Mouse (Mus musculus): ENCODE results near the gene 2810408A11Rik.

DNA sequence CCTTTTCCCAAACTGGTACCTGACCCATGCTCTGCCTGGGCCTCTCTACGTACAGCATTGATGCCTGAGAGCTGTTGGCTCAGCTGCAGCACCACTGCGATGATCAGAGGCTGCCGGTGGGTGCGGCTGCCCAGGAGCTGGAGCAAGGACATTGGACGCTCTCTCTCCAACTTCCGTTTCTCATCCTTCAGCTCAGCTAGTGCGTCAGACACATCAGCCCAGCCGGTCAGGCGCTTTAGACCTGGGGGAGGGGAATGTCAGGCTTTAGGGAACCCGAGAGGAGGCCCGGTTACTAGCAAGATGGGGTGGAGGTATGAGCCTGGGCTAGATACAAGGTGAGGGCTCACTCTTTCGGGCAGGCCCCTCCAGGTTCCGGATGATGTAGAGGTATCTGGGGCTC lies 44.4 kb upstream of the 2810408A11Rik start:
- TF ChIP-seq POLR2A (IDR thresholded peaks at IDR 0.05; ENCODE audit: insufficient read length, low read depth) = no peak
- TF ChIP-seq MYOD1 (IDR thresholded peaks at IDR 0.05; ENCODE audit: control insufficient read depth in 1 of 3, insufficient read length in 2 of 3, low read depth in 2 of 3) = no peak
- TF ChIP-seq E2F4 (IDR thresholded peaks at IDR 0.05; ENCODE audit: insufficient read depth) = no peak
- no peak for TF ChIP-seq TCF12 (IDR thresholded peaks at IDR 0.05; ENCODE audit: insufficient read depth, poor library complexity, severe bottlenecking)
- no peak for TF ChIP-seq MAX (IDR thresholded peaks at IDR 0.05; ENCODE audit: low read depth)
- no peak for TF ChIP-seq POLR2AphosphoS2 (IDR thresholded peaks at IDR 0.05; ENCODE audit: insufficient read length, low read depth)
- no peak for TF ChIP-seq USF1 (IDR thresholded peaks at IDR 0.05; ENCODE audit: low read depth)
- no peak for TF ChIP-seq REST (IDR thresholded peaks at IDR 0.05; ENCODE audit: insufficient read depth, insufficient read length)
- no peak for TF ChIP-seq TCF3 (IDR thresholded peaks at IDR 0.05; ENCODE audit: insufficient read length, low read depth)
- no peak for TF ChIP-seq MYOG (IDR thresholded peaks at IDR 0.05; ENCODE audit: control insufficient read depth in 1 of 3, insufficient read depth in 1 of 3, insufficient read length in 2 of 3, low read depth in 2 of 3)
- TF ChIP-seq CEBPB (IDR thresholded peaks at IDR 0.05; ENCODE audit: insufficient read depth, poor library complexity, severe bottlenecking) = no peak
